Mouse (Mus musculus) kidney, adult 9 months (tissue): ENCODE results near the gene Tnik.
A peak's percentile ranks its signal among the peaks of the same experiment; 100 is the strongest.

ENCODE experiments used
- DNase-seq: peaks from one replicate; pipeline ENCODE4 v3.0.0; 2022

Gene Tnik

GRCm38 (mm10) chr3:28410269-28410668 is 147.3 kb downstream of the Tnik start:
- no peak for DNase-seq

- DNase-seq = no peak
These were observed 153.0 kb downstream of the Tnik start for GRCm38 (mm10) chr3:28415986-28416385.

GRCm38 (mm10) chr3:28417091-28417715 is 154.2 kb downstream of the Tnik start:
- no peak for DNase-seq

GRCm38 (mm10) chr3:28420194-28420593 is 157.2 kb downstream of the Tnik start:
- no peak for DNase-seq

DNA sequence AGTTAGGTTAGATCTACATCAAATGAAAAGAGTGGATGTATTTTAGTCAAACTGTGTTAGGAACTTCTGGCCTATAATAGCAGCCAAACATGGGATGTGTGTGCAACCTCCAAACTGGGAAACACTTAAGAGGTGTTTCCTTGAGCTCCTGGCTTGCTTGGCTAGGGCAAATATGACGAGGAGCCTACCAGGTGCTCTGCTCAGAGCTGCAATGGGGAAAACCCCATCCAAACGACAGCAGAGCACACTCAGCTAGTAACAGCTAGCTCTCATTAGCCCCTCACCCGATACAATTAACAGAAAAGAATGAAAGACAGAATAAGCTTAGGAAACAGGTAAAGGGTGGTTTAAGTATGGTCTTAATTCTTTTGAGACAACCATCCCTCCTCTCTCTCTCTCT is 157.7 kb downstream of the Tnik start:
- DNase-seq = no peak

GRCm38 (mm10) chr3:28421798-28422197 is 158.8 kb downstream of the Tnik start:
- no peak for DNase-seq

DNA sequence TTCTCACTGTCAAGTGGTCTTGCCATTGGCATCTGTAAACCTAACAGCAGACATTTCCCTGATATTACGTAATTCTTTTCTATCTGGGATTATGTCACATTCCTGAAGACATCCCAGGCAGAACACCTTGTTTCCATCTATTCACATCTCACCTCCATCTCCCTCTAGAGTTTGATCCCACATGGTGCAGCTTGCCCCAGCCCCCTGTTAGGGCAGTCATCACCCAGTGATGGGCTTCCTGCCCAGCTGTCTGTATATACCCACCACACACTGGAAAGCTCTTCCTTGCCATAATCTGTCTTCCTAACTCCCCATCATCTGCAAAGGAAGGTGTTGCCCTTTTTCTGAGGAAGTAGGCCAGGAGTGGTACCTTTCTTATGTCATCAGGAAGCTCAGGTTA is 159.2 kb downstream of the Tnik start:
- DNase-seq = no peak

DNA sequence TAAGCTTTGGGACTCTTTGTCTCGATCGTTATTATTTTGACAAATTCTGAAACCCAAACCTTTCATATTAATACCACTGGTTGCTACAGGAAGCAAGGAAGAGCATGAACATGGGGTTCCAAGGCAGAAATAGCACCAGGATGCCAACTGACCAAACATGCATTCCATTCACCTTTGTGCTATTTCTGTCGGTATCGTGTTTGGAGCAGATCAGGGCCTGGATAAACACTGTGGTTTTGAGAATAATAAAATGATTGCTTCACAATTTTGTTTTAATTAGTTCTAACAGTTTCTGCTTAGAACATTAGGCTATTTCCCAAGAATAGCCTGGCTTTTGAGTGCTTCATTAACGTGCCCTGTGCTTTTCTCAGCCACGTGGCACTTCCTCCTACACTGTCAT is 162.9 kb downstream of the Tnik start:
- no peak for DNase-seq

- DNase-seq = no peak
These were observed 168.4 kb downstream of the Tnik start for GRCm38 (mm10) chr3:28431459-28431858.

DNA sequence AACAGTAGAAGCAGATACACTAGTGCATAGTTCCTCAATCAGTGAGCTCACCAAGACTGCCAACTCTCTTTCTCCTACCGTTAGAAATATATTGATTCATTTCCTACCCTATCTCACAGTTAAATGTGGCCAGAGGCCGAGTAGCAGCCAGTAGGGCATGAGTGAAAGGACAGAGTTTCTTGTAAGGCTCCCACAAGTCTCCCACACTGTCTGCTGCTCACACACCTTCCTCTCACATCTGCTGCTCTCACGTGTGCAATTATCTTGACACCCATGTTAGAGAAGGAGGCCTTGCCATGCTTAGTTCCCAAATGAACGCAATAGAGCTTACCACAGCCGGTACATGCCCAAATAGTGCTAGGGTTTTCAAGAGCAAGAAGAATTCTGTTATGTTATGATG is 169.3 kb downstream of the Tnik start:
- DNase-seq = no peak

- DNase-seq = no peak
These were observed 172.5 kb downstream of the Tnik start for GRCm38 (mm10) chr3:28435478-28435877.

- no peak for DNase-seq
These were observed 174.4 kb downstream of the Tnik start for GRCm38 (mm10) chr3:28437429-28437828.

DNA sequence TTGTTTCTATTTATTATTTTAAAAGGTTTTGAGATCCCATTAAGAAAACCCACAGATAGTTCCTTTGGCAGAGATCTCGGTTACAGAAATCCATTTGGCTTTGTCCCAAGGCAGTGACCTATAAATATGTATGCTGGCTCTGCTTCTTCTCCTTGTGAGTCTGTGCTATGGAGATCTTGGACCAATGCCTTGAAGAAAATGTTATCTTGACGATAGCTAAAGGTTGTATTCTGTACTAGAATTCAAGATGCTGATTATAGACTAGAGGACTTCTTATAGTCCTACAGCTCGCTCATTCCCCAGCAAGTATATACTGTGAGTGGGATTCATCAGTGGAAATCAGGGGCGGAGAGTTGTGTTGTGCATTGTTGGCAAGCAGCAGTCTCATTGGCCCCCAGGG is 178.5 kb downstream of the Tnik start:
- no peak for DNase-seq

DNA sequence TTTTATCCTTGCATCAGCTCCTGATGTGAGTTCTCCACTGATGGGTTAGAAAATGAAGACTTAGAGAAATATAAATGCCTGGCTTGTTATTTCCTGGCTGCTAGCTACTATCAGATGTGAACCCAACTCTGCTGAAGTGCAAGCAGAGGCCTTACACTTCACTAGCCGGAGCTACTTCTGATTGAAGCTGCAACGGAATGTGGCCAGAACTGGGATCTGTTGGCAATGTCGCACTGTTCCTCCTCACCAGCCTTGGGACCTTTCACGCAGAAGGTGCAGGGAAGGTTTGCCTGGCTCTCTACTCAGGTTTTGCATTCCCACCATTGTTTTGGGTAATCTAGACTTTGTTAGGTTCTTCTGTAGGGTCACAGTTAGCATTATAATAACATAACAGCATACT is 179.1 kb downstream of the Tnik start:
- no peak for DNase-seq

- DNase-seq = no peak
These were observed 184.9 kb downstream of the Tnik start for GRCm38 (mm10) chr3:28447950-28448349.

DNA sequence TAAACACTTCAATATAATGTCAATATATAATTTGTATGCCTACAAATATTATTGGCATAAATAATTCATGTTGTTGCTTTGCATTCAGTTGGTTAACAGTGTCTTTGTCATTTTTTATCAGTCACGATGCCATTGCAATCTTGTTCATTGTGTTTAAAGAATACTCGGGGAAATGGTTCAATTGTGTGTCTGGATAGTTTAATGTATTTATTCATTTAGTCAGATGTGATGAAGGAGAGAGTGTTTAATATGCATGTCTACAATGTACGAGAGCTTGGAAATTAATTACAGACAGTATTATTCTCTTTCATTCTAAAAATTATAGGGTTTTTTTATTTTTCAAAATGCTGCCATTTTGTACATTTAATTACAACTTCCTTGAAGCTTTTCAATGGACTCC is 190.4 kb downstream of the Tnik start:
- DNase-seq = no peak

DNA sequence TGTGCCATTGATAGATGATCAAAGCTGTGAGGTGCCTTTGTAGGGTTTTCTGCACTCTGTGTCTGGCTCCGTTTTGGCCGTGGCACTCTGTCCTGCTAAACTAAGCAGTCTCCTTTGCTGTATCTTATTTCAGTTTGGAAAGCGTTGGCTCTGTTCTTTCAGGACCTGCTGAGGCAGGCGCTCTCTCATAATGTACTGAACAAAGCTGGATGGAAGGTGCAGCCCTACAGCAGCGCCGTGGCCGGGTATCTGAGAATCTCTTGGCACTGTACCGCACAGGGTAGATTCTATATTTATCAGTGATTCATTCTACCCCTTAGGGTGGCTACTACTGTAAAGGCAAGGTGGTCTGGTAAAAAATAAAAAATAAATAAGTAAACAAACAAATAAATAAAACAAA is 193.8 kb downstream of the Tnik start:
- DNase-seq = no peak

DNA sequence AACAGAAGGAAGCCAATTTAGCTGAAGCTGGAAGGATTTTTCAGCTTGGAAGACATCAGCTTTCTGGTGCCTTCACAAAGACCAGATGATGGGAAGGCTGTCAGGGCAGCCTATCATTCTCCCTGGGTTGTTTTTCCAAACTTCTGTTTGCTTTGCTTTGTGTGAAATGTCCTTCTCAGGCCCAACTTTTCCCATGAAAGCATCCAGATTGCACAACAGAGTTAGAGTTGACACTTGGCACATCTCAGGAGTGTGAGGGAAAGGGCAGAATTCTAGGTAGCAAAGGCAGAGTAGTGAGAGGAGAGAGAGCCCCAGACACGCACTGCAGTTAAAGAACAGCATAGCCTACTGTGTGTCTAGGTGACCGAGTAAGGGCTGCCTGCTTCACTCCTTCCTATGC is 194.5 kb downstream of the Tnik start:
- DNase-seq = no peak

- DNase-seq = no peak
These were observed 203.7 kb downstream of the Tnik start for GRCm38 (mm10) chr3:28466688-28467087.

- no peak for DNase-seq
These were observed 204.2 kb downstream of the Tnik start for GRCm38 (mm10) chr3:28467148-28467754.

- DNase-seq = peak; percentile 5
These were observed 204.9 kb downstream of the Tnik start for GRCm38 (mm10) chr3:28467871-28468285.

DNA sequence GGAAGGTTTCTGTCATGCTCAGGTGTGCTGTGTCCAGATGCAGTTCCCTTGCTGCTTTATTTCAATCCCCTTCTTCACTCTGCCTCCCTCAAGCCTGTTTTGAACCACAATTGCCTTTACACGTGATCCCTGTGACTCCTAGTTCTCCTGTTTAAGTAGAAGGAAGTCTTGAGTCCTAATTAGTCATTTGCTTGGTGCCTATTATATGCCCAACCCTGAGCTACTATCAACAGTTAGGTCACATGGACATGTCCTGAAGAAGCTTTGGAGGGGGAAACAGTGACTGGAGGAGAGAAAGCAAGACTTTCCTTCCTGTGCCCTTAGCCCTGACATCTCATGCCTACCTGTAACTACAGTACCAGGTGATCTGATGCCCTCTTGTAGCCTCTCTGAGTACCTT is 210.4 kb downstream of the Tnik start:
- DNase-seq = no peak

DNA sequence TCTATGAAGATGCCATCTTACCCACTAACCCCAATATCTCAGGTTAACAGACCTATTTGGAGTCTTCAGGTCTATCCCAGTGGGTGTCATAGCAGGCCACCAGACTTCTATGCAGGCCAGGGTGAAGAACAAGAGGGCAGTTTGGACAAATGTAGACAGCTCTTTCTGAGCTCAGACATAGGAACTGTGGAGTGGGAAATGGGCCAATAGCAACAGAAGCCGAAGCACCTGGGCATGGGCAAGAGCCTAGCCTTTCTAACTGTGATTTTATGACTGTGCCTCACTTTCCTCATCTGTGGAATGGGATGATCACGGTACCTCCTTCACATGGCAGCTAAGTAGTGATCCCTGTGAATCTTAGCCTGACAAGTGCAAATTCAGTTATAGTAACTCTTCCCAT is 214.4 kb downstream of the Tnik start:
- no peak for DNase-seq

DNA sequence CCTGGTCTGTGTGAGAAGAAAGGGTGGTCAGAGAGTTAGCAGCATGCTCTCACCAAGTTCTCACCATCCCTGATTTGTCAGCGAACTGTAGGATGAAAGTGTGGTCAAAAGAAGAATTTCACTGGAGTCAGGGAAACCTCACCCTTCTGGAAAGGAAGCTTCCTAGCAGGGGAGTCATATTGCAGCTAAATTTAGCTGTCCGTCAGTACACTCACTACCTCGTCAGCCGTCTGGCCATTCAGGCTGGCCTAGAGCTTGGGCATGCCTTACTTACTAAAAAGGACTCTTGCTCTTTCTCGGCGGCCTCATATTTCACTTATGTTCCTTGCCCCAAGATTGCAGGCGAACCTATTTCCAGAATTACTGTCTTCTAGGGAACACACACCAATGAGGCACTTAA is 222.7 kb downstream of the Tnik start:
- DNase-seq = no peak

GRCm38 (mm10) chr3:28487418-28487817 is 224.4 kb downstream of the Tnik start:
- DNase-seq = no peak
